Mouse (Mus musculus) embryonic fibroblast, embryonic 13.5 days (primary cell): ENCODE data around the gene Zfp507. TPM values are rescaled to one million over a fixed set of nuclear protein-coding genes. Genes with fewer than 3 reads are reported as not detected.
A peak's percentile ranks its signal among the peaks of the same experiment; 100 is the strongest.

Experiments
- H3K27ac ChIP-seq: 2 replicates; pipeline ENCODE4 v1.5.1; 2012; ENCODE audit warnings: low read length, control low read depth, inconsistent platforms; ENCODE audit not compliant: insufficient read depth
- H3K4me1 ChIP-seq: 2 replicates; pipeline ENCODE4 v1.6.1; 2011; ENCODE audit warnings: low read length; ENCODE audit not compliant: control insufficient read depth, insufficient read depth
- H3K4me3 ChIP-seq: 2 replicates; pipeline ENCODE4 v1.5.1; 2011; ENCODE audit warnings: mild to moderate bottlenecking, control low read depth, low read length; ENCODE audit not compliant: insufficient read depth
- CTCF ChIP-seq: IDR thresholded peaks from 2 replicates; pipeline ENCODE4 v1.5.1; 2011; ENCODE audit warnings: mild to moderate bottlenecking, control low read depth, low read length, moderate library complexity, borderline replicate concordance; ENCODE audit not compliant: insufficient read depth
- POLR2A ChIP-seq: IDR thresholded peaks from 2 replicates; pipeline ENCODE4 v1.6.1; 2011; ENCODE audit warnings: low read depth, mild to moderate bottlenecking, control low read depth, low read length, moderate library complexity
- polyA plus RNA-seq: library from polyadenylated mRNA; stranded (reverse); fragments of >200 nt; gene quantifications from 2 replicates; pipeline ENCODE4 v1.2.4, GENCODE M21; 2011; ENCODE audit warnings: low read depth; ENCODE audit not compliant: missing spikeins, insufficient read length

Gene Zfp507
- polyA plus RNA-seq, 1 experiment = 22.3 TPM

GRCm38 (mm10) chr7:35741858-35742257, 60.9 kb downstream of the Zfp507 start:
- TF ChIP-seq POLR2A = no peak
- no peak for TF ChIP-seq CTCF
- Histone ChIP-seq H3K4me3 (no peak overlapping the region), H3K4me1 (peaks cover 7% of the 10 kb centered on the region), H3K27ac (no peak overlapping the region)

DNA sequence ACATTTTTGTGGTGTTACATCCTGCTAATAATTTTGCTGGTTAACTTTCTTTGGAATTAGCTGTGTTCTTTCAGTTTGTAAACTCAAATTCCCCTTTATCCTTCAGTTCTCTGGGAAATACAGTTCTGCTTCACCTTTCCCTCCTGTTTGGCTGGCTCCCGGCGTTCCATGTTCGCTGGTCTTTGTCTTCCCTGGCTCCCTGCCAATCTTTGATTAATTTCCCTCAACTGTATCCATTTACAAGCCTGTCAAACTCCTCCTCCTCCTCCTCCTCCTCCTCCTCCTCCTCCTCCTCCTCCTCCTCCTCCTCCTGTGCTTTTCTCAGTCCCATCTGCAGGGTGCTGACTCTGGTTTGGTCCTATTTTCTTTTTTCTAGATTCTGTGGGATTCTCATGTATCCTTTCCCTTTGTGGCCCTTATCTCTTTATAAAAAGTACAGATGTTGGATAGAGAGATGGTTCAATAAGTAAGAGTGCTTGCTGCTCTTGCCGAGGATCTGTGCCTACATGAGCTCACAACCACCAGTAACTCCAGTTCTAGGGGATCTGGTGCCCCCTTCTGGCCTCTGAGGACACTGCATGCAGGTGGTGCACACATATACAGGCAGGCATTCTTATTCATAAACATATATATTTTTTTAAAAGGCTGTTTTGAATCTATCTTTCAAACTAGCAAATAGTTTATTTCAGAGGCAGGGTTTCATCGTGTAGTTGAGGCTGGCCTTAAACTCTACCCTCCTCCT, 62.1 kb downstream of the Zfp507 start:
- H3K4me1 ChIP-seq = peaks cover 5% of the 10 kb centered on the region
- TF ChIP-seq CTCF (0 out of 2 replicates have a peak, but pooled peaks have one; percentile 15), POLR2A (no peak)
- H3K27ac ChIP-seq = no peak overlapping the region
- no peak overlapping the region for H3K4me3 ChIP-seq

- TF ChIP-seq POLR2A = no peak
- no peak for TF ChIP-seq CTCF
- Histone ChIP-seq H3K4me1 (no peaks in the 10 kb centered on the region), H3K4me3 (no peak overlapping the region), H3K27ac (no peak overlapping the region)
Observed at GRCm38 (mm10) chr7:35738871-35739270, 63.9 kb downstream of the Zfp507 start.

GRCm38 (mm10) chr7:35733313-35734050, 69.3 kb downstream of the Zfp507 start:
- no peak overlapping the region for H3K4me3 ChIP-seq
- no peak overlapping the region for H3K27ac ChIP-seq
- no peaks in the 10 kb centered on the region for H3K4me1 ChIP-seq
- TF ChIP-seq POLR2A (no peak), CTCF (no peak)

- Histone ChIP-seq H3K27ac (no peak overlapping the region), H3K4me1 (no peaks in the 10 kb centered on the region), H3K4me3 (no peak overlapping the region)
- no peak for TF ChIP-seq CTCF
- TF ChIP-seq POLR2A = no peak
Observed at GRCm38 (mm10) chr7:35732585-35733059, 70.2 kb downstream of the Zfp507 start.

GRCm38 (mm10) chr7:35729621-35730031, 73.2 kb downstream of the Zfp507 start:
- no peak overlapping the region for H3K27ac ChIP-seq
- TF ChIP-seq POLR2A = no peak

DNA sequence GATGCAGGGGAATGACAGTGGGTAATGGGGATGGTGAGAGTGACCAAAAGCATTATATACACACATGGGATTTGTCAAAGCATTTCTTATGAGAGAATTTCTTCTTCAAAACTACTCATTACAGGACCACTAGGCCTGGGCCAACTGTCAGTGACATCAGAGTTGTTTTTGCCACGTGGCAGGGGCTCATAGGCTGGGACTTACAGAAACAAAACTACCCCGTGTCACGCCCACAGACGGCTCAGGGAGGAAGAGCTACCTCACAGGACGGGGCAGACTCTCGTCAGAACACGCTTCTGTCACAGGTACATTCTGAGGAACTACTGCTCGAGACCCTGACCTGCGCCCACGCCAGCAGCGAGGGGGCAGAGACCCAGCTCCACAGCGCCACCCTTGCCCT, 74.4 kb downstream of the Zfp507 start:
- H3K4me3 ChIP-seq = no peak overlapping the region
- H3K27ac ChIP-seq = no peak overlapping the region
- H3K4me1 ChIP-seq = no peaks in the 10 kb centered on the region
- TF ChIP-seq POLR2A (no peak), CTCF (no peak)

More at GRCm38 (mm10) chr7:35729621-35730031, 73.2 kb downstream of the Zfp507 start:
- Histone ChIP-seq H3K4me1 (no peaks in the 10 kb centered on the region), H3K4me3 (no peak overlapping the region)

- no peaks in the 10 kb centered on the region for H3K4me1 ChIP-seq
- no peak overlapping the region for H3K27ac ChIP-seq
- H3K4me3 ChIP-seq = no peak overlapping the region
- TF ChIP-seq CTCF (no peak), POLR2A (no peak)
Observed at GRCm38 (mm10) chr7:35723035-35723434, 79.8 kb downstream of the Zfp507 start.

Other genes with a start within 250 kb of the Zfp507 start
- gene Nudt19, start 246.7 kb downstream of the Zfp507 start, polyA plus RNA-seq = 35.6 and 53.6 TPM in 2 replicates
- gene Rgs9bp, start 217.4 kb downstream of the Zfp507 start, polyA plus RNA-seq = 0.20 and 0.33 TPM in 2 replicates
- gene Ankrd27, start 216.8 kb downstream of the Zfp507 start, polyA plus RNA-seq = 51.0 and 65.3 TPM in 2 replicates
- gene Pdcd5, start 155.5 kb downstream of the Zfp507 start, polyA plus RNA-seq = 109 and 118 TPM in 2 replicates
- gene Dpy19l3, start 48.5 kb downstream of the Zfp507 start, polyA plus RNA-seq = 60.8 and 68.5 TPM in 2 replicates